Mouse (Mus musculus): ENCODE measurements around the gene Nup85. TPM values are rescaled to one million over a fixed set of nuclear protein-coding genes. Genes with fewer than 3 reads are reported as not detected.

Gene Nup85
- total RNA-seq, 2 experiments from 2014 or later, result 33.2 to 43.0 TPM

DNA sequence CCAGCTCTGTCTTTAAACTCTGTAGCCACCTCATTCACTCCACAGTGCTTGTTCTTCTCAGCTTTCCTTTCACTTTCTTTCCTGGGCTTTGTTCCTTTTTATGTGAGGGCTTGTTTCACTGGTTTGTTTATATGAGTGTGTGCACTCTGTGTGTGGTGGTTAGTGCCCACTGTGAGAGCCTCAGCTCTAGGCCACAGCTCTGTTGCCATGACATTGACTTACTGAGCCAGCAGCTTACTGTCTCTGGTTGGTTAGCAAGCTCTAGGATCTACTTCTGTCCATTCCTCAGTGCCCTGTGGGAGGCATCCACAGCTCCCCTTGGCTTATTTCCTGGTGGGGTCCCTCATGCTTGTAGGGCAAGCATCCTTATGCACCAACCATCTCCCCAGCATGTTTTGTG lies 14.8 kb downstream of the Nup85 start:
- DNase-seq (ENCODE audit: low spot score in 2 of 2), result no peak

DNA sequence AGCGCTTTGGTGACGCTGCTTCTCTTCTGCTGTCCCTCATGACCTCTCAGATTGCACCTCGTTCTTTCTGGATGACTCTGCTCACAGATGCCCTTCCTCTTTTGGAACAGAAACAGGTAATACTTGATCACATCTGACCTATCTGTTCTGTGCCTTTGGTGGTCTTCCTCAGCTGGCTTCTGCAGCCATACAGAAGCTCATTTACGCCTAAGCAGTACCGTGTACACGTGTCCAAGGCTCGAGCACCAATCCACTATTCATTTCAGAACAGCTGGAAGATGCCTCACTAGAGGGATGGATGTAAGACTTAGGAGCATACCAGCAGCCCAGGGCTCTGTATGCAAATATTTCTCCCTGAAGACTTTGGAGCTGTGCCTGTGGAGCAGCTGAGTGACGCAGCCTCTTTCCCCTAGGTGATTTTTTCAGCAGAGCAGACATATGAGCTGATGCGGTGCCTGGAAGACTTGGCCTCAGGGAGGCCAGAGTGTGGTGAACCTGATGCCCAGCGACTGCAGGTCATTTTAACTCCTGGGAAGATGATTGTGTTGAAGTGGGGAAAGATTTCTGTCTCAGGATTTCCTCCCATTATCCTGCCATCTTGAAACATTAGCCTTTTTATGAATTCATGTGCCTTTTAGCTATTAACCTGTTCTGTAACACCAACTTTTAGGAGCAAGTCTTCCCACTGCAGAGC lies 18.8 kb downstream of the Nup85 start:
- no peak for DNase-seq (ENCODE audit: low spot score in 2 of 2)

DNA sequence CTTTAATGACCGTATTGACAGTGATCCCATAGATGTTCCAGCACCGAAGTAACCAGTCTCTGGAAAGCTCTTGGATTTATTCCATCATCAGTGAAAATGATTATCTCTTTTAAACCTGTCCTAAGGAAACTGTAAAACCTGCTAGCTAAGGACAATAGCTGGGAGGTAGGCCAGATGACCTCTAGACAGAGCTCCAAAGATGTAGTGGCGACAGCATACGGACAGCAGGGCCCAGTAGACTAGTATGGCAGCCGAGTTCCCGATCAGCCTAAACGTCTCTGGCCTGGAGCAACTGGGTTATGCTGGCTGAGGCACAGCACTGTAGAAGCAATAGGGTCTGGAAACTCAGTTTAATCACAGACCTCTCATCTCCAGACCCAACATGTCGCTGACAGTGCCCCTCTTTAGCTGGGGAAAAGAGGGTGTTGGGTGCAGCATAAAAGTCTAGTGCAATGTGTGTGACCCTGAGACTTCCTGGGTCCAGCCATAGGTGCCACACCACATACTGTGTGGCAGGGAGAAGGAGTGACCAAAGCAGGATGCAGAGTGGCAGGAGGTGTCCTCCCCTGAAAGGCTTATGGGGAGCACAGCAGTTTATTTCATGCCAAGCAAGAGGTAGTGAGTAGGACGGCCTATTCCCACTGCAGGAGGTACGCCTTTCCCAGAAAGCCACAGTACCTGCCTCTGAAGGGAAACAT lies 20.3 kb downstream of the Nup85 start:
- DNase-seq (ENCODE audit: low spot score in 2 of 2), result no peak

DNA sequence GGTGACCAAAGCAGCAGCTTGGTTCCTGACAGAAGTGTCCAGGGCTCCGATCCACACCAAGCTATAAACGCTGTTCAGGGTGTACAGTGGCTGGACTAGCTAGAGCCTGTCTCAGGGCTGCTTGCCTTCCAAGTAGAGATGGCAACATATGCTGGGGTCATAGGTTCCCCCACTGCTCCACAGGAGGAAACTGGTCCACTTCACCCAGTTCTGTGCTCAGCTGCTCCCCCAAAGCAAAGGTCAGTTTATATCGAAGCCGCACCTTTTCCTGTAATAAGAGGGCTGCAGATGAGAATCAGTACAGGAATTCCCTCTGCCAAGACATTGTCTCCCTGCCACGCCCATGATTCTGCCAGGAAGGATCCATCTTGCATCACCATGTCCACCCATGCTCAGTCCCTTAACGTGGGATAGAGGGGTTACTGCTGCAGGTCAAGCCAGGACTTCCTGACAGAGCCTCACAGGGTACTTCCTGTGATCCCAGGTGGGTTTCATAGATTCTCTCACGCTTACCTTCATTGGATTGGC lies 21.4 kb downstream of the Nup85 start:
- no peak for DNase-seq (ENCODE audit: low spot score in 2 of 2)

DNA sequence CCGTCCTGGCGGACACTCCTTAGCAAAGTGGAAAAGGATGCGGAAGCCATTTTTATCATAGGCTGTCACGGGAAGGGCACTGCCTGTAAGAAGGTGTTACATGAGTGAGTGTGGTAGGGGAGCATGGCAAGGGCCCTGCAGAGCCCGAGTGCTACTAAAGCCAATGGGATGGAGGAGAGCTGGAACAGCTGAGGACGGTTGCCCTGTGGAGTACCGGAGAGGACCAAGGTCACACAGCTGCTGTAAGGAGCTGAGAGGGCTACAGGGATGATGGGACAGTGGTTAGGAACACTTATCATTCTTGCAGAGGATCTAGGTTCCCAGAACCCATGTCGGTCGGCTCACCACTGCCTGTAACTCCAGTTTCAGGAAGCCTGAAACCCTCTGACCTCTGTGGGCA lies 22.2 kb downstream of the Nup85 start:
- no peak for DNase-seq (ENCODE audit: low spot score in 2 of 2)

- no peak for DNase-seq (ENCODE audit: low spot score in 2 of 2)
Measured at GRCm38 (mm10) chr11:115587984-115588383, 23.8 kb downstream of the Nup85 start.

DNA sequence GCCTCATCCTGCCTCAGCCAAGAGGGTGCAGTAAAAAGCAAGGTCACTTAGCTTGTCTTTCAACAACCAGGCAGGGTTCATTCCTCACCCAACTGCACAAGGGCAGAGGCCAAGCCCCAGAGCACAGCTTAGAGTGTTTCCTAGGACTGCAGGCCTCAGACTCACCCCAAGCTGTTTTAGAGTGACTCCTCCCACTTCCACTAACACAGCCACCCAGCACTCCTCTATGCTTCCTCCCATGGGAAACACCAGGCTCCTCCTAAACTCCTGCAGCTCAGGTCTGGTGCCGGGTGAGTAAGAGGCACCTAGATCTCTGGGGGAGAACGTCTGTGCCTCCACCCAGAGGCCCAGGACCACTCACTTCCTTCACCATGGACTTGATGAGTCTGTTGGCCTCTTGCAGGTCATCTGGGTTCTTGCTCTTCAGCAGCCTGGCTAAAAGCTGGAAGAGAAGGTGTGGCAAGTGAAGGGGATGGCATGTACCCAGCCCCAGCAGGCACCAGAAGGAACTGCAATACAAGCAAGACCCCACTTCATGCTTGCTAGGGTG lies 26.4 kb downstream of the Nup85 start:
- DNase-seq (ENCODE audit: low spot score in 2 of 2), result no peak

DNA sequence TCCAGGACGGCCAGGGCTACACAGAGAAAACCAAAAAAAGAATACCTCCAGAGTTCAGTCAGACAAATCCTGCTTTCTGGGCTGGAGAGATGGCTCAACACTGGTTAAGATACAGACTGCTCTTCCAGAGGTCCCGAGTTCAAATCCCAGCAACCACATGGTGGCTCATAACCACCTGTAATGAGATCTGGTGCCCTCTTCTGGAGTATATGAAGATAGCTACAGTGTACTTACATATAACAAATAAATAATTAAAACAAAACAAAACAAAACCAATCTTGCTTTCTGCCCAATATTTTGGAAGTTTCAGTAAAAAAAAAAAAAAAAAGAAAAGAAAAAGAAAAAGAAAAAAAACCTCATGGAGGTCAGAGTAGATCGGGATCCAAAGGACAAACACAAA lies 31.0 kb downstream of the Nup85 start:
- DNase-seq (ENCODE audit: low spot score in 2 of 2), result no peak

DNA sequence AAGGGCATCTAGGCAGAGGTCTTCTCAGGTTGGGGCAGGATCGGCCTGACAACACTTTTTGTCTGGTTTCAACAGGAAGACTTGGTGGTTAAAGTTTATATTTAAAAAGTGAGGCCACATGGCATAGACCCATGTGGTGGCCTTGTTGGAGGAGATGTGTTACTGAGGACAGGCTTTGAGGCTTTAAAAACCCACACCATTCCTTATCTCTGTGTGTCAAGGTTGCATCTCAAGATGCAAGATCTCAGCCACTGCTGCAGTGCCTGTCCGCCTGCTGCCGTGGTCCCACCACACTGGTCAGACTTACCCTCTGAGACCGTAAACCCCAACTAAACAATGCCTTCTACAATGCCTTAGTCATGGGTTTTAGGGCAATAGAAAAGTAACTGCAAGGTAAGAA lies 34.1 kb downstream of the Nup85 start:
- DNase-seq (ENCODE audit: low spot score in 2 of 2), result no peak

DNA sequence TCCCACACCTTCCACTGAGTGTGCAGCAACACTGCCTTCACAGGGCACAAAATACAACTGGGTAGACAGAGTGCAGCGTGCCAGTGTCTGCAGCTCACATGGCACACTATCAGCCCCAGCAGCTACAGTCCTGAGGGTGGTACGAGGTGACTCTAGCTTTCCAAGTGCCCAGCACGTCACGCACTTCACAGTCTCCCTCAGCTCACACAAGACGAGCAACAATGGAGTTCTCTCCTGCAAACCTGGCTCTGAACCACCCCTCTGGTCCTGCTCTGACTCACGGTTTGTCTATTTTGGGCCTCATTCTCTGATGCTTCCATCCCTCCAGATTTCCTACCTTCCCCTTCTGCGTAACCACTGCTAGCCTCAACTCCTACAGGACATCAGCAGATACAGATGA lies 35.5 kb downstream of the Nup85 start:
- DNase-seq (ENCODE audit: low spot score in 2 of 2), result no peak

GRCm38 (mm10) chr11:115600743-115601142 lies 36.5 kb downstream of the Nup85 start:
- DNase-seq (ENCODE audit: low spot score in 2 of 2), result no peak

DNA sequence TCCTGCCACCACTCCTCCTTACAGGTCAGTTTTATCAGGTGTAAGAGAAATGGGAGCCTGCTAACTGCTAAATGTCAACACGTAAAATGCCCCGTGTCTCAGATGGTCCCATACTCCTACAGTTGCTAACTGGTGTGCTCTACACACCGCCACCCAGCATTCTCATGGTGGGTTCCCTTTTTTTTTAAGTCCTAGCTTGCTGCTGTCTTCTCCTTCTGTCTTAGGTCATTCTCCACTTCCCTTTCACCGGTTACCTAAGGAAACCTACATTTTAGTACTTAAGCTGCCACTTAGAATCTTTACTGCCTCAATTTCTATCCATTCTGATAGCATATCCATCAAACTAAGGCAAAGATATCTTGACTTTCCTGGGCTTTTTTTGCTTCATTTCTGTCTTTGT lies 36.9 kb downstream of the Nup85 start:
- DNase-seq (ENCODE audit: low spot score in 2 of 2), result no peak

- no peak for DNase-seq (ENCODE audit: low spot score in 2 of 2)
Measured at GRCm38 (mm10) chr11:115603128-115603475, 38.9 kb downstream of the Nup85 start.

GRCm38 (mm10) chr11:115603476-115604303 lies 39.5 kb downstream of the Nup85 start, which contains the start of the genes Mrps7 and Gga3:
Gene Mrps7 (plus strand): TSS chr11:115603925.
Gene Gga3 (minus strand): TSS chr11:115604051.
- peak; percentile 95 to 96 for DNase-seq (ENCODE audit: low spot score in 2 of 2)

DNA sequence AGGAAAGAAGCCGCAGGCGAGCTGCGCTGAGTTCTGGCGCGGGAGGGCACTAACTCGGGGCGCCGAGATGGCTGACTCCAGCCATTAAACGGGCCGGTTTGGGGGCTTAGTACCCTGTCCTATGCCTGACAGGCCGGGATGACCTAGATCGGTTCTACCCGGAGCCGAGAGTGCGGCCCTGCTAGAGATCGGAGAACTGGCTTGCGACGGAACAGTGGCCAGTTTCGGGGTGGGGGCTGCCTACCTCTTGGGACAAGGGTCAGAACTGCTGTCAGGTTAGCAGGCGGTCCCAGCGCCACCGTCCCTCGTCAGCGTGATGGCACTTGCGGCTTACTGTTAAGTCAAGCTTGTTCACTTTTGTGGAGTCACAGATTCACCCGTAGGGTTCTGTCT lies 40.1 kb downstream of the Nup85 start:
- DNase-seq (ENCODE audit: low spot score in 2 of 2), result no peak

GRCm38 (mm10) chr11:115606733-115607132 lies 42.5 kb downstream of the Nup85 start:
- no peak for DNase-seq (ENCODE audit: low spot score in 2 of 2)

GRCm38 (mm10) chr11:115608421-115609399 lies 44.5 kb downstream of the Nup85 start:
- no peak for DNase-seq (ENCODE audit: low spot score in 2 of 2)

- no peak for DNase-seq (ENCODE audit: low spot score in 2 of 2)
Measured at GRCm38 (mm10) chr11:115609576-115609975, 45.3 kb downstream of the Nup85 start.

DNA sequence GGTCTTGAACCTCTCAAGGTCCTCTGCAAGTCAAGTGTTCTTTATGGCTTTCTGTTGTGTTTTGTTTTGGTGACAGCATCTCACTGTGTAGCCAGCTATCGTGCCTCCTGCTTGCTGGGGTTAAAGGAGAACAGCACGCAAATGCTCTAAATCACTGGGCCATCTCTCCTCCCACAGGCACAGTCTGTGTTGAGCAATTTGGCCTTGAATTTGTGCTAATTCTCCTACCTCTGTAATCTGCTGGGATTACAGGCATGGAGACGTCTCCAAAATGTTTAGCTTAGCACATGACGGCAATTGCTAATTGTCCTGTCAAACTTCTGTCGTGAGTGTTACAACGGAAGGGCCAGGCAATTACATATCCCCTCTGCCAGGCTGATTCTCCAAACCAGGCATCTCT lies 46.9 kb downstream of the Nup85 start:
- DNase-seq (ENCODE audit: low spot score in 2 of 2), result no peak

- DNase-seq (ENCODE audit: low spot score in 2 of 2), result peak; percentile 77 to 86
Measured at GRCm38 (mm10) chr11:115612059-115612409, 47.8 kb downstream of the Nup85 start.

All from adrenal gland, adult 18-20 months (tissue).